Mouse (Mus musculus): ENCODE measurements at regions not wholly inside any gene's neighbourhood (a gene's known extent, or its start where the extent isn't known, plus 50 kb on each side); places are given as distances from the start of the nearest gene placed in this dataset.

- TF ChIP-seq CTCF (IDR thresholded peaks at IDR 0.05; ENCODE audit: low read depth) (no peak), EP300 (optimal IDR thresholded peaks at IDR 0.05) (no peak)
Measured at GRCm38 (mm10) chr12:92975698-92976097, 1126.7 kb upstream of the Sel1l start.
